Mouse (Mus musculus) thymus, adult 2 months (tissue): Measurements from ENCODE around the gene Olfr466. TPM values are rescaled to one million over a fixed set of nuclear protein-coding genes. Genes with fewer than 3 reads are reported as not detected.
A peak's percentile ranks its signal among the peaks of the same experiment; 100 is the strongest.

Source experiments
- DNase-seq: peaks from one replicate; pipeline ENCODE4 v3.0.0; 2021
- H3K27ac ChIP-seq: fragments of 200-500 bp; 2 replicates; pipeline ENCODE4 v1.5.1; 2012; ENCODE audit warnings: low read length, control low read depth; ENCODE audit not compliant: control insufficient read depth, insufficient read depth
- H3K27me3 ChIP-seq: fragments of 200-500 bp; 2 replicates; pipeline ENCODE4 v1.6.1; 2012; ENCODE audit warnings: mild to moderate bottlenecking, low read length, moderate library complexity, mixed read lengths; ENCODE audit not compliant: control insufficient read depth, insufficient read depth
- H3K36me3 ChIP-seq: fragments of 200-500 bp; 2 replicates; pipeline ENCODE4 v1.6.1; 2012; ENCODE audit warnings: mild to moderate bottlenecking, low read length, moderate library complexity; ENCODE audit not compliant: control insufficient read depth, insufficient read depth
- H3K4me1 ChIP-seq: fragments of 200-500 bp; replicated peaks from 2 replicates; pipeline ENCODE4 v1.6.1; 2012; ENCODE audit warnings: low read length; ENCODE audit not compliant: control insufficient read depth, insufficient read depth
- H3K4me3 ChIP-seq: fragments of 200-500 bp; 2 replicates; pipeline ENCODE4 v1.5.1; 2012; ENCODE audit warnings: mild to moderate bottlenecking, low read length, control low read depth, moderate library complexity; ENCODE audit not compliant: control insufficient read depth, insufficient read depth
- CTCF ChIP-seq: fragments of 200-500 bp; IDR thresholded peaks from 2 replicates; pipeline ENCODE4 v1.5.1; 2012; ENCODE audit warnings: mild to moderate bottlenecking, control low read depth, low read length, moderate library complexity, borderline replicate concordance; ENCODE audit not compliant: control insufficient read depth, poor library complexity, insufficient read depth; ENCODE audit errors: extremely low read depth
- POLR2A ChIP-seq: fragments of 200-500 bp; IDR thresholded peaks from 2 replicates; pipeline ENCODE4 v1.6.1; 2012; ENCODE audit warnings: mild to moderate bottlenecking, low read length, control low read depth, moderate library complexity; ENCODE audit not compliant: control insufficient read depth, poor library complexity, insufficient read depth; ENCODE audit errors: extremely low read depth
- WGBS: fragments of 180-500 bp; shearing (Covaris S2); methylation state at CpG from one replicate; pipeline ENCODE4 v1.1.7; 2018; 5-methylcytosine and 5-hydroxymethylcytosine counted together
- polyA plus RNA-seq: library from polyadenylated mRNA; depleted of rRNA; stranded (reverse); fragments of >200 nt; gene quantifications from 2 replicates; pipeline ENCODE4 v1.2.3, GENCODE M21; 2012

Olfr466 gene
- polyA plus RNA-seq, 1 experiment, result not detected

GRCm38 (mm10) chr13:65120984-65121383 is 29.1 kb upstream of the Olfr466 start:
- TF ChIP-seq CTCF (no peak), POLR2A (no peak)
- Histone ChIP-seq H3K4me3 (no peak overlapping the region), H3K4me1 (no peaks in the 10 kb centered on the region), H3K27ac (no peak overlapping the region), H3K27me3 (no peaks in the 10 kb centered on the region), H3K36me3 (no peaks in the 10 kb centered on the region)
- WGBS, result 79% methylated on average over 3 of the region's 3 CpGs
- DNase-seq, result no peak

- Histone ChIP-seq H3K4me1 (no peaks in the 10 kb centered on the region), H3K27ac (no peak overlapping the region), H3K4me3 (no peak overlapping the region), H3K27me3 (no peaks in the 10 kb centered on the region), H3K36me3 (no peaks in the 10 kb centered on the region)
- no peak for DNase-seq
- WGBS, result 83% methylated on average over 1 of the region's 1 CpGs
- TF ChIP-seq POLR2A (no peak), CTCF (no peak)
Measured at GRCm38 (mm10) chr13:65122111-65122510, 27.9 kb upstream of the Olfr466 start.

GRCm38 (mm10) chr13:65127063-65127847 is 22.8 kb upstream of the Olfr466 start:
- H3K4me3 ChIP-seq, result no peak overlapping the region
- TF ChIP-seq CTCF, result no peak
- no peak for TF ChIP-seq POLR2A
- no peaks in the 10 kb centered on the region for H3K27me3 ChIP-seq
- no peak for DNase-seq
- no peaks in the 10 kb centered on the region for H3K4me1 ChIP-seq
- WGBS, result 51% methylated on average over 3 of the region's 3 CpGs
- H3K27ac ChIP-seq, result no peak overlapping the region
- H3K36me3 ChIP-seq, result no peaks in the 10 kb centered on the region

GRCm38 (mm10) chr13:65137789-65138188 is 12.3 kb upstream of the Olfr466 start, which contains the start of gene Olfr465-ps1:
Gene Olfr465-ps1, plus strand, starts transcription at chr13:65138089.
- H3K4me1 ChIP-seq, result no peaks in the 10 kb centered on the region

GRCm38 (mm10) chr13:65174102-65174501 is 24.1 kb downstream of the Olfr466 start:
- no peak overlapping the region for H3K4me3 ChIP-seq
- TF ChIP-seq CTCF (no peak), POLR2A (no peak)
- H3K4me1 ChIP-seq, result no peaks in the 10 kb centered on the region
- WGBS, result 88% methylated on average over 3 of the region's 3 CpGs
- H3K27ac ChIP-seq, result no peak overlapping the region
- H3K27me3 ChIP-seq, result no peaks in the 10 kb centered on the region
- no peaks in the 10 kb centered on the region for H3K36me3 ChIP-seq
- DNase-seq, result no peak

More at GRCm38 (mm10) chr13:65137789-65138188, 12.3 kb upstream of the Olfr466 start, which contains the start of gene Olfr465-ps1:
- no peak for DNase-seq
- Histone ChIP-seq H3K27me3 (no peaks in the 10 kb centered on the region), H3K36me3 (no peaks in the 10 kb centered on the region), H3K4me3 (no peak within 1 kb of the TSS), H3K27ac (no peak within 1 kb of the TSS)
- WGBS, result 87% methylated on average over 4 of the region's 4 CpGs
- TF ChIP-seq POLR2A (no peak), CTCF (no peak)

GRCm38 (mm10) chr13:65175734-65176471 is 25.9 kb downstream of the Olfr466 start:
- Histone ChIP-seq H3K4me3 (no peak overlapping the region), H3K27me3 (no peaks in the 10 kb centered on the region), H3K36me3 (no peaks in the 10 kb centered on the region), H3K27ac (no peak overlapping the region), H3K4me1 (no peaks in the 10 kb centered on the region)
- TF ChIP-seq CTCF, result no peak
- no peak for TF ChIP-seq POLR2A
- DNase-seq, result peak; percentile 18
- WGBS, result 25% methylated on average over 46 of the region's 46 CpGs
